Mouse (Mus musculus): ENCODE measurements around the gene Ankrd9.

The Ankrd9 gene

GRCm38 (mm10) chr12:110954351-110954991 lies 24.4 kb downstream of the Ankrd9 start:
- DNase-seq (ENCODE audit: low spot score): no peak

DNA sequence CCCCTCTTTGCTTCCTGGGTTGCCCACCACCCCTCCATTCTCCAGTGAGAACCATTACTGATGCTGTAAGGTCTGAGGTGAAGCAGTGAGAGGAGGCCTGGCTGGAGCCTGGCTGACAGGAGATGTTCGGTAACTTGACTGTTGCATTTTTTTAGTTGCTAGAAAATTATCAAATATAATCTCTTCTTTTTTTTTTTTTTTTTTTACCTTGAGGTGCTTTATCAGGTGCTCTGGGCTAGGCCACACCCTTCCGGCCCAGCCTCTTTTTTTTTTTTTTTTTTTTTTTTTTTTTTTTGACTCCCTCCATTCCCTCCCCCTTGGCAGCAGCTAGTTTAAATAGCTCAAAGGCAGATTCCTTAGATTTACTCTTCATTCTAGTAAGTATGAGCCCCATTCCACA lies 24.9 kb downstream of the Ankrd9 start:
- no peak for DNase-seq (ENCODE audit: low spot score)

GRCm38 (mm10) chr12:110953443-110953842 lies 25.4 kb downstream of the Ankrd9 start:
- DNase-seq (ENCODE audit: low spot score): no peak

GRCm38 (mm10) chr12:110952628-110953385 lies 26.0 kb downstream of the Ankrd9 start:
- DNase-seq (ENCODE audit: low spot score): no peak

GRCm38 (mm10) chr12:110951236-110951635 lies 27.6 kb downstream of the Ankrd9 start:
- no peak for DNase-seq (ENCODE audit: low spot score)

GRCm38 (mm10) chr12:110950151-110950550 lies 28.7 kb downstream of the Ankrd9 start:
- DNase-seq (ENCODE audit: low spot score): no peak

DNA sequence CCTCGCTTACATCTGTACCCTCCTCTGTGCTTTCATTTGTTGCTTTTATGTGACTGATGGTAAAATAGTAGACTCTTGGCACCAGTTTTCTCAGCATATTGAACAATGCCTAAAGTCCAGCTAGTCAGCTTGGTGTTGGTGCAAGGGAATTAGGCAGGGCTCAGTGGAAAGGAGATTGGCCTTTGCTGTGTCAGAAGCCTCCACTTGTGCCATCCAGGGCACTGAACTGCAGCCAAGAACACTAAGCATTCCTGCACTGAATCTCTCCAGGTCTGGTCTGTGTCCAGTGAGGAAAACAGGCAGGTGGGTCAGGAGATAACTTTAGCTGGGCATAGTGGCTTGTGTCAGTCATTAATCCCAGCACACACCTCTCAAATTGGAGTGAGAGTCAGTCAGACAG lies 29.4 kb downstream of the Ankrd9 start:
- no peak for DNase-seq (ENCODE audit: low spot score)

DNA sequence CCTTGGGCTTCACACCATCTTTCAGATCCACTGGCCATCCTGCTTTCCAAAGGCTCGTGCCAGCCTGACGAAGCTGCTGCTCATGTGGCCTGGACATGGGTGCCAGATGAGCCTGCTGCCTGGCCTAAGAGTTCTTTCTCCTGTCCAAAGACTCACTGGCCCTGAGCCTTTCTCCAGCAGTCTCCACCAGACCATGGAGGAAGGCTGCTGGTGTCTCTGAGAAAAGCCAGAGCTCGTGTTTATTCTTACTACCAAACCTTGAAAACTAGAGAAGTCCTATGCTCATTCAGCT lies 30.0 kb downstream of the Ankrd9 start:
- no peak for DNase-seq (ENCODE audit: low spot score)

DNA sequence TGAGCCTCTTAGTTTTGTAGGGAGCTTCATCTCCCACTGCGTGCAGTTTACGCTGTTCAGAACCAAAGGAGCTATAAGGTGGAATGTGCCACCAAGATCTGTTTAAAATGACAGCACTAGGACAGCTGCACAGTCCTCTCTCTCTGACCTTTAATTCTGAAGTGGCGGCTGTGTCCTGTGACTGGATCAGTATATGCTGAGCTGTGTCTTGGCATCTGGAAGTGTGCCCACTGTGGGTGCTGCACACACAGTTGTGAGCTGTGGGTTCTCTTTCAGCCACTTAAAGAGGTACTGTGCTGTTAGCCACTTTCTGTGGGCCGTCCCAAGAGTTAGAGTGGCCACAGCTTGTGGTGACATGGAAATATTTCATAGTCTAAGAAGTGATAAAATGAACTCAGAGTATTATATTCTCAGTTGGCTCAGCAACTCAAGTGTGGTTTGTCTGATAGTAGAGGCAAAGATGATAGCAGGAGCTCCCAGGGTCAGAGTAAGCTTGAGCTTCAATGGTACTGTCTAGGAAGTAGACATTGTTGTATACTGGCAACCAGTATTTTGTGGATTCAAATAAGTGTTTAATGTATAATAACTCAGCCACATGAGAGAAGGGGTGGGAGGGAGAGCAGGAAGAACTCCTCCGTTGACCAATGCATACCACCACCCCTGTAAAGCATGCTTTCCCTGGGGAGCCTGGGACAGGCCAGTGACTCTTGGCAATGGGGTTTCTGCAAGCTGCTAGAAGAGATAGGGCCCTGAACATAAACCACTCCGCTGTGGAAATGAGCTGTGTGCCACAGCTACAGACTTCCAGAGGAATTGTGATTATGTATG lies 30.5 kb downstream of the Ankrd9 start:
- DNase-seq (ENCODE audit: low spot score): no peak

DNA sequence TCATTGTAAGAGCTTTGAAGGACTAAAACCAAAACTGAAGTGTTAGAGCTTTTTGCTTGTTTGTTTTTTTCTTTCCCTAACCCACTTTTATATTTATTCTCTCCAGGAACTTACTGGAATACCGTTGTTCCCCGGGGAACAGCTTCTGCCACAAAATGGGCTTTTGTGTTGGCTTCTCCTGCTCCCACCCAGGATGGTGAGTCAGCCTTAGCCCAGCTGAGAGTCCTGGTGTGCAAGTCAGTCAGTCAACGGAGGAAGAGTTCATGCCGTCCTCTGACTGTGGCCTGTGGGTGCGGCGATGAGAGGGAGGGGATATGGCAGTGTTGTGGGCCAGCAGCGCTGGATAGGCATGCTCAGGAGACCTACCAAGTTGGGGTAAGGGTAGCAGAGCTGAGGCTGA lies 32.6 kb downstream of the Ankrd9 start:
- no peak for DNase-seq (ENCODE audit: low spot score)

DNA sequence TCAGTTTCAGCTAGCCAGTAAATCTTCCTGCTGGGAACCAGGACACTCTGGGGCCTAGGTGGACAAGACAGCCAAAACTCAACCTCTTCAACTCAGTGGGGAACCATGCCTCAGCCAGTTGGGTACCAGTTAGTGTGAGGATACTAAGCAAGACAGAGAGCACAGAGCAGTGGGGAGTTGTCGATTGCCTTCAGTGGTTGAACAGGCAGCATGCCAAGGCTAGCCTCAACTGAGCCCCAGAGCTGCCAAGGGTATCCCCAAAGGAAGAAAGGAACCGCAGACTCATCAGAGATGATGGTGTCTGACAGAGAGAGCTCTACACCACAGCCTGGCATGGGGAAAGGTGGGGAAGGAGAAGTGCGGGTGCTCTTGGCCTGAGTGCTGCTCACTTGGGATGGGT lies 38.0 kb downstream of the Ankrd9 start:
- DNase-seq (ENCODE audit: low spot score): no peak

DNA sequence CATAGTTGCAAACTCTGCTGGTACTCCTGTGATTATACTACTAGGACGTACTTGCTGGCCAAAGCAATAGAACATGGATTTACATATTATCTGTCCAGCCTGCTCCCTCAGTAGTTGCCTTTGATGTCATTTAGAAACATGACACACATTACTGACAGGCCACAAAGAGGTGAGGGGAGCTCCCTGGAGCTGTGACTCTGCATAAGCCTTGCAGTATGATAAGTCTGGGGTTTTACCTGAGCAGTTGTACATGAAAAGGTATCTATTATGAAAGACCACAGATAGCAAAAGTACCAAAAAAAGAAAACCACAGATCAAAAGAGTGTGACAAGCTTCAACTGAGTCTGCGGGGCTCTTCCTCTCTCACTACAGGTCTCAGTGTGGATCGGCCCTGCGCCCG lies 39.5 kb downstream of the Ankrd9 start:
- DNase-seq (ENCODE audit: low spot score): no peak

DNA sequence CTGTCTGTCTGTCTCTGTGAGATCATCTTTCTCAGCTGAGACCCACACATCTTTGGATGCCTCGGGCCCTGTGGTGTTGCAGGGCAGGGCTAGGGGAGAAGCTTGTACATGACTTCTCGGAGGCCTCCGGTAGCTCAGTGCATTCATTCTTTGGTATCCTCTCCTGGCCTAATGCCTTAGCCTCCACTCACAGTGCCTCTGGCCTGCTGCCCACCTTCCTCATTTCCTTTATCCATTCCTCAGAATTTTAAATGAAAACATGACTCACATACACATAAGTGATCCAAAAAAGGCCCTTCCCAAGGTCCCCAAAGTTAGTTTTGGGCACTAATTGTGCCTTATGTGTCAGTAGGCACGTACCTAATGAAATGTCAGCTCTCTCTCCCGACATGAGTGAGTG lies 41.3 kb downstream of the Ankrd9 start:
- no peak for DNase-seq (ENCODE audit: low spot score)

- DNase-seq (ENCODE audit: low spot score): peak; percentile 71
These were observed 42.7 kb downstream of the Ankrd9 start for GRCm38 (mm10) chr12:110935983-110936620.

GRCm38 (mm10) chr12:110932820-110933219 lies 46.0 kb downstream of the Ankrd9 start:
- DNase-seq (ENCODE audit: low spot score): no peak

Data from ovary, postnatal 14 days (tissue).